Mouse (Mus musculus) kidney, embryonic 15.5 days (tissue): ENCODE results near the gene Gins1. TPM values are rescaled to one million over a fixed set of nuclear protein-coding genes. Genes with fewer than 3 reads are reported as not detected.

Experiments used
- ATAC-seq: fragments of 200-750 bp; cut with Nextera tagmentation; replicated peaks from 2 replicates; pipeline ENCODE4 v1.8.0; 2017; ENCODE audit warnings: moderate TSS enrichment; ENCODE audit not compliant: low FRiP score
- H3K27ac ChIP-seq: fragments of 300-500 bp; sonication (generic); 2 replicates; pipeline ENCODE4 v1.5.1; 2015; ENCODE audit warnings: mild to moderate bottlenecking, inconsistent platforms
- H3K27me3 ChIP-seq: fragments of 300-500 bp; sonication (generic); 2 replicates; pipeline ENCODE4 v1.6.1; 2015; ENCODE audit warnings: inconsistent platforms
- H3K36me3 ChIP-seq: fragments of 300-500 bp; sonication (generic); 2 replicates; pipeline ENCODE4 v1.6.1; 2015; ENCODE audit warnings: inconsistent platforms
- H3K4me1 ChIP-seq: fragments of 300-500 bp; sonication (generic); 2 replicates; pipeline ENCODE4 v1.6.1; 2015; ENCODE audit warnings: inconsistent platforms
- H3K4me2 ChIP-seq: fragments of 300-500 bp; sonication (generic); 2 replicates; pipeline ENCODE4 v1.6.1; 2015; ENCODE audit warnings: moderate library complexity, mild to moderate bottlenecking, inconsistent platforms
- H3K4me3 ChIP-seq: fragments of 300-500 bp; sonication (generic); replicated peaks from 2 replicates; pipeline ENCODE4 v1.5.1; 2015; ENCODE audit warnings: mild to moderate bottlenecking, inconsistent platforms
- H3K9ac ChIP-seq: fragments of 300-500 bp; sonication (generic); 2 replicates; pipeline ENCODE4 v1.6.1; 2015; ENCODE audit warnings: mild to moderate bottlenecking, inconsistent platforms
- H3K9me3 ChIP-seq: fragments of 300-500 bp; sonication (generic); replicated peaks from 2 replicates; pipeline ENCODE4 v1.6.1; 2016; ENCODE audit warnings: inconsistent platforms
- WGBS: fragments of 180-500 bp; shearing (Covaris S2); methylation state at CpG from one replicate; pipeline ENCODE4 v1.1.7; 2015; ENCODE audit warnings: mixed read lengths; 5-methylcytosine and 5-hydroxymethylcytosine counted together
- polyA plus RNA-seq: library from polyadenylated mRNA; unstranded; fragments of >200 nt; fragmentation: Nextera tagmentation; extraction: Ambion mirVana; gene quantifications from 2 replicates; pipeline ENCODE4 v1.2.1, GENCODE M21; 2015

Gins1 gene
- 49.3 TPM in 2 replicates for polyA plus RNA-seq

DNA sequence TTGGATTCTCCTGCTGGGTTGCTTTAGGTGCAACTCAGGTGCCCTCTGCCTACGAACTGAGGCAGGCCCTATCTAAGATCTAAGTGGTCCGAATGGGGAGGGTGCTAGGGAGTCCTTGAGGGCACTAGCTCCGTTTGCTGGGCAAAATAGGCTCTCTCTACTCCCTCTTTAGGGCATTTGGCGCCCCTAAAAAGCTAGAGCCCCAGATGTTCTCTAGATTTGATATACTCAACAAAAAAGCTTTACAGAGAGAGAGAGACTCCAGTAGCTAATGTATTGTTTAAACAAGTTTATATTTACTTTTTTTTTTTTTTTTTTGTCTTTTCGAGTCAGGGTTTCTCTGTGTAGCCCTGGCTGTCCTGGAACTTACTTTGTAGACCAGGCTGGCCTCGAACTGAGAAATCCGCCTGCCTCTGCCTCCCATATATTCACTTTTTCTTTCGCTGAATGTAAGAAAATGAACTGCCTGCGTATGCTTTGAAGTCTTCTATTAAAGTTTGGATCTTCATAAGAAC, at the start of gene Gins1:
TSS of gene Gins1 (plus strand) at position 465 of the 515 bp plus-strand sequence.
- Histone ChIP-seq H3K9ac (peak within 1 kb of the TSS; percentile 85), H3K27ac (peak within 1 kb of the TSS; percentile 94), H3K4me2 (peak within 1 kb of the TSS; percentile 87), H3K4me1 (peaks cover 22% of the 10 kb centered on the region), H3K4me3 (peak within 1 kb of the TSS; percentile 80), H3K27me3 (no peaks in the 10 kb centered on the region), H3K9me3 (no peaks in the 10 kb centered on the region), H3K36me3 (peaks cover 6% of the 10 kb centered on the region; the same call in 1 of the 2 replicates)
- WGBS = 41% methylated on average over 9 of the region's 9 CpGs
- ATAC-seq = no peak

DNA sequence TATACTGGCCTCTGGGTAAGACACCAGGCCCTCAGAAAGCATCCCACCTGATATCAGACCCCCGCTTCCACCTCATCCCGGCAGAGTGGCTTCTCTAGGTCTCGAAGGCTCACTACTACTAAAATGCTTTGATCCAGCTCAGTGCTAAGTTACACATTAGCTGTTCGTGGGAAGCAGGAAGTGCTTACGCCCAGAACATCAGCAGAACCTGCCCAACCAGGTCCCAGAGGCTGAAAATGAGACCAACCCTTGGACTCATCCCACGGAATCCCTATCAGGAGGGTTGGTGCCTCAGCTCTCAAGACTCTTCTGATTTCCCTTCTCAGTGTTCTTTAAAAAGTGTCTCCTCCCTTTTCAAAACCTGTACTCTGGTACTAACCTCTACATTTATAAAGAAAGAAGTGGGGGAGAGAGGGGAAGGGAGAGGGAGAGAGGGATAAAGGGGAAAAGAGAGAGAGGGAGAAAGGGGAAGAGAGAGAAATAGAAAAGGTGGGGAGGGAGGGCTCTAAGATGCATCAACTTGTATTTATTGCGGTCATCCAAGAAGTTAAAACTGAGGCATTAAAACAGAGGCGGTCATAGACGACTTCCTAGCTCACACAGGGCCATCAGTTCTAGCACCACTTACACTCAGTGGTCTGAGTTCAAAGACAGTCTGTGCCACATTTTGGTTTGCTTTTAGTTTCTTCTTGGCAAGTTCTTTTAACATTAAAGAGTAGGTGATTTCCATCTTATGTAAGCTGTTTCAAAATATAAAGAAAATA, 46.3 kb upstream of the Gins1 start:
- Histone ChIP-seq H3K9me3 (no peaks in the 10 kb centered on the region), H3K9ac (no peak overlapping the region), H3K27me3 (no peaks in the 10 kb centered on the region), H3K4me1 (peaks cover 7% of the 10 kb centered on the region; the same call in 1 of the 2 replicates), H3K27ac (no peak overlapping the region), H3K36me3 (no peaks in the 10 kb centered on the region), H3K4me3 (no peak overlapping the region), H3K4me2 (no peak overlapping the region)
- peak; percentile 73; the same call in 1 of the 2 replicates for ATAC-seq
- 63% methylated on average over 9 of the region's 9 CpGs for WGBS

DNA sequence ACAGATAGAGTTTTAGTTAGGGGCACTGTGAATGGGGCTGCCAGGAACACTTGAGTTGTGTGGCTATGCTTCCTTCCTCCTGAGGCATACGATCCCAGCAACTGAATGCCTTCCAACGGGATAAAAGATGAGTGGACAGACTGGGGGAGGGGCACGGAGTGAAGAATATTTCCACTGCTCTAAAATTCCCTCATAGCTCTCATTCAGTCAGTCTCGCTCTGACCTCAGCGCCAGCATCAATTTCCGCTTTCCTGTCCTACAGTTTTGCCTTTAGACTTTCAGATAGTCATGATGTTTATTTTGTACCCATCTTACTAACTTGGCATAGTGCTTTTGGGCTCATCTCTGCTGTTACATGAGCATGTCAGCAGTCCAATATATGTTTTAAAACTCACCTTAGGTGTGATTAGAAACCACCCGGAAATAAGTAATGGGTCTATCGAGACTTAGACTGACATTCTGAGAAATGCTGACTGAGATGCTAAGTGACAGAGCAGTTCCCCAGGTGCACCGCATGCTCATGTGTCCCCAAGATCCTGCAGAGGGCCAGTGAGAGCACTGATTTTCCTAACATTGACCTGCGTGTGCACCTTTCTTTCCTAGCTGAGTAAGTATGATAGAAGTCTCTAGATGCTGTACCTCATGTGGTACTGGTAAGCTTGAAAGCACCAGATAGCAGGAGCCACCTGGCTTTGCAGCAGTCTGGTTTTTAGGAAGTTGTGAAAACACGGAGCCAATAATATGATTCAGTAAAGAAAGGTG, 45.3 kb upstream of the Gins1 start:
- Histone ChIP-seq H3K4me1 (peaks cover 7% of the 10 kb centered on the region; the same call in 1 of the 2 replicates), H3K4me3 (no peak overlapping the region), H3K36me3 (no peaks in the 10 kb centered on the region), H3K27ac (no peak overlapping the region), H3K4me2 (no peak overlapping the region), H3K9me3 (no peaks in the 10 kb centered on the region), H3K27me3 (no peaks in the 10 kb centered on the region), H3K9ac (no peak overlapping the region)
- ATAC-seq = no peak
- WGBS = 79% methylated on average over 11 of the region's 11 CpGs

DNA sequence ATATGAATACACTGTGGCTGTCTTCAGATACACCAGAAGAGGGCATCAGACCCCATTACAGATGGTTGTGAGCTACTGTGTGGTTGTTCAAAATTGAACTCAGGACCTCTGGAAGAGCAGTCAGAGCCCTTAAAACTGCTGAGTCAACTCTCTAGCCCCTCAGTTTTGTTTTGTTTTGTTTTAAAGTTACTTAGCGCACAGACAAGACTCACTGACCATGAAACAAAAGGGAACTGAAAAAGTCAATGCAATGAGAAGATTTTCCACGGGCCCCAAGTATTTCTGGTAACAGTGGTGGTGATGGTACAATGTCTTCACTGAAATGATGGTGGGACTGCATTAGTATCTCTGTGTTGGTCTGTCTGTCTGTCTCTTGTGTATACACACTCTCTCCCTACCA, 44.1 kb upstream of the Gins1 start:
- no peaks in the 10 kb centered on the region for H3K36me3 ChIP-seq
- no peak overlapping the region for H3K4me2 ChIP-seq
- H3K4me1 ChIP-seq = peaks cover 7% of the 10 kb centered on the region; the same call in 1 of the 2 replicates
- H3K9me3 ChIP-seq = no peaks in the 10 kb centered on the region
- no peak overlapping the region for H3K4me3 ChIP-seq
- no peak overlapping the region for H3K27ac ChIP-seq
- WGBS = 91% methylated on average over 2 of the region's 2 CpGs
- no peak overlapping the region for H3K9ac ChIP-seq
- H3K27me3 ChIP-seq = no peaks in the 10 kb centered on the region
- ATAC-seq = no peak

DNA sequence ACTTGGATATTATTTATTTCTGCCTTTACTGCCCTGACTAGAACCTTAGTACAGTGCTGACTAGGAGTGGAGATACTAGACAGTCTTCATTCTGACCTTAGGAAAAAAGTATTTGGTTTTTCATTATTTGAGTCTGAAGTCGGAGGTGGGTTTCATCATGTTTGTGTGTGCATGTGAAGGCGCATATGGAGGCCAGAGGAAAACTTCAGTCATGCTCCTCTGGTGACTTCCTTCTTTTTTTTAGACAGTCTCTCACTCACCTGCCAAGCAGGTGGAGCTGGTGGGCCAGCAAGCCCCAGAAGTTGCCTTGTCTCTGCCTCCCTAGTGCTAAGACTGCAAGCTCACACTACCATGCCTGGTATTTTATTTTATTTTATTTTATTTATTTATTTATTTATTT, 38.2 kb upstream of the Gins1 start:
- ATAC-seq = no peak
- no peak overlapping the region for H3K4me3 ChIP-seq
- H3K9me3 ChIP-seq = no peaks in the 10 kb centered on the region
- H3K36me3 ChIP-seq = no peaks in the 10 kb centered on the region
- no peaks in the 10 kb centered on the region for H3K27me3 ChIP-seq
- H3K4me2 ChIP-seq = no peak overlapping the region
- WGBS = 100% methylated on average over 2 of the region's 2 CpGs
- H3K4me1 ChIP-seq = no peaks in the 10 kb centered on the region
- no peak overlapping the region for H3K9ac ChIP-seq
- no peak overlapping the region for H3K27ac ChIP-seq

DNA sequence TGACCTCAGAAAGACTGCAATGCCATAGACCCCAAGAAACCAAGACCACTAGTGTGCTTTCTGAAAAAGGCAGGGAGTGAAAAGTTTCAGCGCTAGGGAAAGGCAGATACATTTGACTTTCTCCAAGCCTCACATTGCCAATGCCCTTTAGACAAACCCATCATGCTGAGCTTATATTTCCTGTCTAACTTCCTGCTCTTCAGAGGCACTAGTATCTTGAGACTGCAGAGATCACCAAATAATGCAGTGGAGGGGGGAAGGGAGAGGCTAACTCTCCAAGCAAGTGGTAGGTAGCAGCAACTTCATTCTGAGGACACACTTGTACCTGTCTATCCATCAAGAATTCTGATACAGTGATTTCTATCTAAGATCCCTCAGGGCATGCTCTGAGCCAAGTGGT, 35.8 kb upstream of the Gins1 start:
- ATAC-seq = no peak
- Histone ChIP-seq H3K9me3 (no peaks in the 10 kb centered on the region), H3K4me3 (no peak overlapping the region), H3K9ac (no peak overlapping the region), H3K4me2 (no peak overlapping the region), H3K36me3 (no peaks in the 10 kb centered on the region), H3K27ac (no peak overlapping the region), H3K4me1 (no peaks in the 10 kb centered on the region), H3K27me3 (no peaks in the 10 kb centered on the region)
- WGBS = 86% methylated on average over 1 of the region's 1 CpGs

DNA sequence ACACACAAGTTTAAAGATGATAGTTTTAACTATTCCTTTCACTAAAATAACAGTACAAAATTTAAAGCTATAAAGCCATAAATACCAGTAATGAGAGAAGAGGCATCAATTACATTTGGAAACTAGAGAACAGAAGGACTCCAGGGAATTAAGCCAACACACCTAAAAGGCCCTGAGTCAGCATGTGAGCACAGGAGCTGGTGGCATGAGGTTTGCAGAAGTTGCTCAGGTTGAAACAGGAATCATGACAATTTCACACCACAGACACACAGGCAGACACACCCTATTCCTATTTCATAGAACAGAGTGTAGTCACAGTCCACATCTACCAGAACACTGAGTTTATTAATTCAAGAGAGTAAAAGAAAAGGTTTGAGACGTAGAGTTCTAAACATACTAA, 30.7 kb upstream of the Gins1 start:
- H3K4me1 ChIP-seq = no peaks in the 10 kb centered on the region
- H3K9ac ChIP-seq = no peak overlapping the region
- H3K4me2 ChIP-seq = no peak overlapping the region
- no peak for ATAC-seq
- H3K9me3 ChIP-seq = no peaks in the 10 kb centered on the region
- 89% methylated on average over 1 of the region's 1 CpGs for WGBS
- no peaks in the 10 kb centered on the region for H3K36me3 ChIP-seq
- H3K27ac ChIP-seq = no peak overlapping the region
- H3K4me3 ChIP-seq = no peak overlapping the region
- H3K27me3 ChIP-seq = no peaks in the 10 kb centered on the region

DNA sequence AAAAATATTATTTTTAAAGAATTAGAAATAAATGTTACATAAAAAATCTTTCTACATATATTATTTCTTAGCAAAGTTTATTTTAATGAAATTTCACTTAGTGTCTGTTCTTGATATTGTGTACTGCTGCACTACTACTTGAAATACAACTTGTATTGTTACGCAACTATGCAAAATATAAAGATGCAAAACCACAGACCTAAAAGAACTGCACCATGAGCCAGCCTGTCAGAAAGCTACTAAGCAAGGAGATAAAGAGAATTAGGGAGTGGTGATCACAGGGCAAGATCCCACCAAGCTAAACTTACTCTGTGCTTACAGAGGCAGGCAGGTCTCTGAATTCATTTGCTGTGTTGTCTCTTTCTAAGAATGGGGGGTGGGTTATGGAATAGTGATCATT, 30.0 kb upstream of the Gins1 start:
- WGBS = 96% methylated on average over 1 of the region's 1 CpGs
- H3K27me3 ChIP-seq = no peaks in the 10 kb centered on the region
- no peak overlapping the region for H3K9ac ChIP-seq

DNA sequence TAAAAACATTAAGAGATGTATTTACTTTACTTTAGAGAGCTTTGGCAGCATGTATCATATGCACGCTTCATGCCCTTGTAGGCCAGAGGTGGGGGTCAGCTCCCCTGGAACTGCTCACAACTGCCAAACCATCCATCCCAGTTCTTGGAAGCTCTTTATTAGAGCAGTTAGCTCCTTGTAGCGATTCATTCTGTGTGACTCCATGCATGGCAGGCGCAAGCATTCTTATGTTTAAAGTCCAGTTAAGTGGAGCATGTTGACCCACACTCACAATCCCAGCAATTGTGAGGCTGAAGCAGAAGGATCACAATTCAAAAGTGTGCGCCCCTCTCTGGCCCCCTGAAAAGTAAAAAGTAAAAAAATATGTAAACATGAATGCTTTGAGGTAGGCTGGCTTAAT, 27.6 kb upstream of the Gins1 start:
- H3K4me1 ChIP-seq = no peaks in the 10 kb centered on the region
- H3K36me3 ChIP-seq = no peaks in the 10 kb centered on the region
- H3K27ac ChIP-seq = no peak overlapping the region
- H3K4me3 ChIP-seq = no peak overlapping the region
- no peak overlapping the region for H3K4me2 ChIP-seq
- no peaks in the 10 kb centered on the region for H3K27me3 ChIP-seq
- WGBS = 72% methylated on average over 4 of the region's 4 CpGs
- H3K9me3 ChIP-seq = no peaks in the 10 kb centered on the region
- ATAC-seq = 0 out of 2 replicates have a peak, but pooled peaks have one; percentile 52
- no peak overlapping the region for H3K9ac ChIP-seq

More for the DNA sequence above, 30.0 kb upstream of the Gins1 start:
- H3K4me1 ChIP-seq = no peaks in the 10 kb centered on the region
- no peak overlapping the region for H3K4me2 ChIP-seq
- no peak for ATAC-seq
- H3K27ac ChIP-seq = no peak overlapping the region
- H3K36me3 ChIP-seq = no peaks in the 10 kb centered on the region
- H3K9me3 ChIP-seq = no peaks in the 10 kb centered on the region
- H3K4me3 ChIP-seq = no peak overlapping the region

DNA sequence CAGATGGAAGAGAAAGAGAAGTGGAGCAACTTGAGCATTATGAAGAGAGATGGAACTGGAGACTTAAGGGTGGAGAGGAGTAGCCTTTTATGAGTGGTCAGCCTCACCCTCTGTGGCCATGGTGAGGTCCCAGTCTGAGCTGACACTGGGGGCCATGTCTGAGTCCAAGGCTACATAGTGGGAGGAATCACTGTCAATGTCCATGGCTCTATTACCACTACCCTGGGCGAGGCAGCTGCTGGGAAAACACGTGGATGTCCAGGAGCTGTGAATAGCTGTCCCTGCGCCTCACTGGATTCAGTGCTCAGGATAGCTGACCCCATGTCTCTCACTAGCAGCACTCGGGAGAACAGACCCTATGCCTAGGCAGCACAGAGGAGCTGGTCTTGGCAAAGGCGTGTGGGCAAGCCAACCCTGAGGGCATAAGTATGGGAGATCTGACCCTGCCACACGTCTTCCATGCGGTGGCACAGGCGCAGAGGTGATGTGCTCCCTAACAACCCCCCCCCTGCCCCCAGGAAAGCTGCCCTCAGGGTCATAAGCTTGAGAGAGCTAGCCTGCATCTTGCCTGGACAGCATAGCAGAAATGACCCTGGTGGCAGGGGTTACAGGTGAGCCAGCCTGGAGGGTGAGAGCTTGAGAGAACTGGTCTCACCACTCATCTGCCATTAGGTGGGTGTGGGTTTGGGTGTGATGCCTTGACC, 21.0 kb upstream of the Gins1 start:
- Histone ChIP-seq H3K36me3 (no peaks in the 10 kb centered on the region), H3K9me3 (no peaks in the 10 kb centered on the region)

DNA sequence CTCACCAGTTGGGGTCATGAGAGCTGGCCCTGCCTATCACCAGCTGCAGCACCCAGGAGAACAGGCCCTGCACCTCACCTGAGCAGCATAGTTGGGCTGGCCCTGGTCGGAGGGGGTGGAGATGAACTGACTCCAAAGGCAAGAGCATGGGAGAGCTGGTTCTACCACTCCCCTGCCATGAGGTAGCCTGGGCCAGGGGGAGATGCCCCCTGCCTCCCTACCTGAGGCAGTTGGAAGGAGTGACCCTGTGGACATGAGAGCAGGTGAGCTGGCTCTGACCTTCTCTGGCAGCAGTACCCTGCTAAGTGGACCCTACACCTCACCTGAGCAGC, 20.5 kb upstream of the Gins1 start:
- Histone ChIP-seq H3K36me3 (no peaks in the 10 kb centered on the region), H3K27ac (no peak overlapping the region), H3K4me2 (no peak overlapping the region), H3K9ac (no peak overlapping the region), H3K9me3 (no peaks in the 10 kb centered on the region), H3K27me3 (no peaks in the 10 kb centered on the region), H3K4me1 (no peaks in the 10 kb centered on the region), H3K4me3 (no peak overlapping the region)
- peak; percentile 55; the same call in 1 of the 2 replicates for ATAC-seq
- WGBS = 90% methylated on average over 1 of the region's 1 CpGs

More for the DNA sequence above, 21.0 kb upstream of the Gins1 start:
- no peaks in the 10 kb centered on the region for H3K27me3 ChIP-seq
- H3K4me1 ChIP-seq = no peaks in the 10 kb centered on the region
- WGBS = 89% methylated on average over 8 of the region's 8 CpGs
- peak; percentile 43; the same call in 1 of the 2 replicates for ATAC-seq
- no peak overlapping the region for H3K4me3 ChIP-seq
- no peak overlapping the region for H3K9ac ChIP-seq
- no peak overlapping the region for H3K27ac ChIP-seq
- no peak overlapping the region for H3K4me2 ChIP-seq

DNA sequence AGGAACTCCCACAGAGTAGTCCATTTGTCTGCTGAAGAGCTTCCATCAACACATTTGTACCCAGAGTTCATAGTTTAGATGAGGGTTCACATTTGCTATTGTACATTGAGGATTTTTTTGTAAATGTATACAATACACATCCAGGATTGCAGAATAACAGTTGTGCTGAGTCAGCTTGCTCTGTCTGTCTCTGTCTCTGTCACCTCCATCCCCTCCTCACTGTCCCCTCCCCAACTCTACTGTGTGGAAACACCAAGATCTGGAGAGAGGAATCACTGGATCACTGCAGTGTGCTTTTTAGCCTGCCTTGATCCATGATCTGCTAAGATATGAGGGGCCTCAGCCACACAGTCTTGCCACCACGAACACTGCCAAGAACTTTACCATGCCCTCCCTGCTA, 19.4 kb upstream of the Gins1 start:
- Histone ChIP-seq H3K9me3 (no peaks in the 10 kb centered on the region), H3K27me3 (no peaks in the 10 kb centered on the region), H3K4me3 (no peak overlapping the region), H3K4me2 (no peak overlapping the region), H3K27ac (no peak overlapping the region), H3K36me3 (no peaks in the 10 kb centered on the region), H3K4me1 (no peaks in the 10 kb centered on the region), H3K9ac (no peak overlapping the region)
- WGBS = 86% methylated on average over 1 of the region's 1 CpGs
- no peak for ATAC-seq
